Mouse (Mus musculus): ENCODE data around the gene 4632433K11Rik.

GRCm38 (mm10) chr7:5073586-5073985 is 39.7 kb downstream of the 4632433K11Rik start:
- no peak for TF ChIP-seq POLR2A (IDR thresholded peaks at IDR 0.05; ENCODE audit: low read depth, low read length)
- TF ChIP-seq CTCF (IDR thresholded peaks at IDR 0.05; ENCODE audit: borderline replicate concordance, insufficient read depth, low read length): no peak
